Mouse (Mus musculus): ENCODE data around the gene Casz1. TPM values are rescaled to one million over a fixed set of nuclear protein-coding genes. Genes with fewer than 3 reads are reported as not detected.

Gene Casz1
- polyA plus RNA-seq, 1 experiment from 2014 or later: 4.9 TPM

DNA sequence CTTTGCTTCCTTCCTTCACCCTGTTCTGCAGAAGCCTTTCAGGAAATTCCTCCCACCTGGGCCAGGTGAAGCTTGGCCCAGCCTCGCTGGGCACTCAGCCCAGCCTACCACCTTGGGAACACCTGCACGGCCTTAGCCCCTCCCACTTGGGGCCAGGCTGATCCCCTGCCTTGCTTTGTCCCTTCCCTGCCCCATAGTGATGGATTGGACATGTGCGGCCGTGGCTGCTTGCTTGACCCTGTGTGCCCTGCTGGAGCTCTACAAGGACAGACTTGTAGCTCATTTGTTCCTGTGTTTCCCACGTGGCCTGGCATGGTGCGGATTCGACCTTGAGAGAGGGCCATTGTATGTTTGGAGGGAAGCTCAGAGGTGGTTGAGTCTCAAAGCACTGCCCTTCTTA lies 54.0 kb downstream of the Casz1 start:
- Histone ChIP-seq H3K4me1 (ENCODE audit: control insufficient read depth, insufficient read depth, low read length) (peaks cover 22% of the 10 kb centered on the region), H3K4me2 (ENCODE audit: low read depth) (no peak overlapping the region), H3K36me3 (ENCODE audit: control insufficient read depth, insufficient read depth, low read length) (no peaks in the 10 kb centered on the region), H3K4me3 (ENCODE audit: low read depth, low read length) (no peak overlapping the region), H3K27me3 (ENCODE audit: control insufficient read depth, insufficient read depth, low read length) (peaks cover 52% of the 10 kb centered on the region), H3K9me3 (ENCODE audit: control insufficient read depth, low read length) (no peaks in the 10 kb centered on the region), H3K9ac (ENCODE audit: low read length) (no peak overlapping the region), H3K27ac (ENCODE audit: low read depth, low read length) (no peak overlapping the region)
- ATAC-seq (ENCODE audit: insufficient read depth, low FRiP score, low TSS enrichment) (no peak), DNase-seq (ENCODE audit: low spot score) (no peak)
- 38% methylated on average over 7 of the region's 7 CpGs for WGBS

DNA sequence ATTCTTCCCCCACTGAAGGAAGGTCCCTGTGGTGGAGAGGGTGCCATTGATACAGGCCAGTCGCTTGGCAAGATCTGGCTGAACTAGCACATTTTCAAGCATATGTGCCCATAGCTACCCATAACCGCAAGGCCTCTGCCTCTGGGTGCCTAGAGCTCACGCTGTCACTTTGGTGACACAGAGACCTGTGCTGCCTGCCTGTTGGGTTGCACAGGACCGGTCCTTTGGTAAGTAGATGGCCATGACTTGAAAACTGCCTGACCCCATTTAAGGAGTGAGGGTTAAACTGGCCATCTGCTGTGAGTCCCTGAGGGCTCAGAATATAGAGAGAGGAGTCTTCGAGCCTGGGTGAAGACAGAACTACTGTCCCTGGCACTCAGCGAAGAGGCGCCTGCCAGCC lies 55.2 kb downstream of the Casz1 start:
- 37% methylated on average over 7 of the region's 7 CpGs for WGBS
- H3K36me3 ChIP-seq (ENCODE audit: control insufficient read depth, insufficient read depth, low read length): no peaks in the 10 kb centered on the region
- peaks cover 54% of the 10 kb centered on the region for H3K27me3 ChIP-seq (ENCODE audit: control insufficient read depth, insufficient read depth, low read length)
- H3K4me3 ChIP-seq (ENCODE audit: low read depth, low read length): no peak overlapping the region
- DNase-seq (ENCODE audit: low spot score) (no peak), ATAC-seq (ENCODE audit: insufficient read depth, low FRiP score, low TSS enrichment) (peak; percentile 43; the same call in 1 of the 2 replicates)
- H3K4me1 ChIP-seq (ENCODE audit: control insufficient read depth, insufficient read depth, low read length): peaks cover 22% of the 10 kb centered on the region
- no peaks in the 10 kb centered on the region for H3K9me3 ChIP-seq (ENCODE audit: control insufficient read depth, low read length)
- H3K27ac ChIP-seq (ENCODE audit: low read depth, low read length): no peak overlapping the region
- H3K4me2 ChIP-seq (ENCODE audit: low read depth): peak overlapping the region; percentile 39
- no peak overlapping the region for H3K9ac ChIP-seq (ENCODE audit: low read length)

DNA sequence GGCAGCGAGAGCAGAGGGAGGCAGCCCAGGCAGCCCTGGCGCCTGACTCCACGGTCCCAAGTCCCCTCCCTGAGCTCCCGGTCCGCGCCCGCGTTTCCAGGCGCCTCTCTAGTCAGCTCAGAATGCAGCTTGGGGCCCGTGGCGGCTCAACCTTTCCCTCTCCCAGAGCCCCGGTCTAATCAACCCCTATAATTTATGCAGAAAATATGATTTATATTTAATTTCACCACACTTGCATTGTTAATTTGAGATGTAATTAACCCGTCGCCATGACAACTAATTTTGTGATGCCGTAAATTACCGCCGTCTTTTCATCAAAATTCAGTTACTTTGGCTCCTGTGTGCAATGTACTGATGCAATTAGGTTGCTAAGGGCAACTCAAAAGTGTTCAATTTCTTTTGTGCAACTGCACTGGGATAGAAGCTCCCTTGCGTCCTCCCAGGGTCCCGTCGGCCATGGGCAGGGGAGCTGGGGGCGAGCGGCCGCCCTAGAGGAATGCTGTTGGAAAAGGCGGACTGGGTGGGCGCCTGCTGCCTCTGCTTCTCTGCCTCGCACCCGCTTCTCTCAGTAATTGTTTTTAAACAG lies 55.8 kb downstream of the Casz1 start:
- H3K27me3 ChIP-seq (ENCODE audit: control insufficient read depth, insufficient read depth, low read length): peaks cover 54% of the 10 kb centered on the region
- peak overlapping the region; percentile 39 for H3K4me2 ChIP-seq (ENCODE audit: low read depth)
- H3K4me3 ChIP-seq (ENCODE audit: low read depth, low read length): peak overlapping the region; percentile 18; the same call in 1 of the 2 replicates
- no peak overlapping the region for H3K9ac ChIP-seq (ENCODE audit: low read length)
- under 1% methylated on average over 27 of the region's 27 CpGs for WGBS
- ATAC-seq (ENCODE audit: insufficient read depth, low FRiP score, low TSS enrichment) (peak; percentile 71), DNase-seq (ENCODE audit: low spot score) (peak; percentile 79)
- no peaks in the 10 kb centered on the region for H3K36me3 ChIP-seq (ENCODE audit: control insufficient read depth, insufficient read depth, low read length)
- H3K4me1 ChIP-seq (ENCODE audit: control insufficient read depth, insufficient read depth, low read length): peaks cover 22% of the 10 kb centered on the region
- no peaks in the 10 kb centered on the region for H3K9me3 ChIP-seq (ENCODE audit: control insufficient read depth, low read length)
- no peak overlapping the region; the same call in 1 of the 2 replicates for H3K27ac ChIP-seq (ENCODE audit: low read depth, low read length)

DNA sequence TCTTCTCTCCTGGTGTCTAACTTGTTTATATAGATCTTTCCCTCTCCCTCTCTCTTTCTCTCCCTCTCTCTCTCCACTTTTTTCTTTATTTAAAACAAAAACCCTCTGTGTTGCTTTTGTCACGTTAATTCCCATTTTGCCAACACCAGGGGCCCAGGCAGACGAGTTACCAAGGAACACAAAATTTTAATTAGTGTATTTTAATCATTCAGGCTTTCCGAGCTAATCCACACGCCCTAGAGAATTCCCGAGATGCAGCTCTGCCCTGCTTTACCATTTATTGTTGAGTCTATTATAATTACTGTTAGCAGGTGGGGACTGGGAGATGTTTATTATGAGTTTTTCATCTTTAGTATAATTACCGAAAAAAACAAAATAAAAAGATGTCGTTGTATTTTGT lies 56.4 kb downstream of the Casz1 start:
- no peak for ATAC-seq (ENCODE audit: insufficient read depth, low FRiP score, low TSS enrichment)
- peaks cover 21% of the 10 kb centered on the region for H3K4me1 ChIP-seq (ENCODE audit: control insufficient read depth, insufficient read depth, low read length)
- no peak overlapping the region for H3K9ac ChIP-seq (ENCODE audit: low read length)
- H3K9me3 ChIP-seq (ENCODE audit: control insufficient read depth, low read length): no peaks in the 10 kb centered on the region
- peaks cover 54% of the 10 kb centered on the region for H3K27me3 ChIP-seq (ENCODE audit: control insufficient read depth, insufficient read depth, low read length)
- H3K4me2 ChIP-seq (ENCODE audit: low read depth): peak overlapping the region; percentile 39
- WGBS: 38% methylated on average over 7 of the region's 7 CpGs
- peak overlapping the region; percentile 18; the same call in 1 of the 2 replicates for H3K4me3 ChIP-seq (ENCODE audit: low read depth, low read length)
- DNase-seq (ENCODE audit: low spot score): no peak
- H3K36me3 ChIP-seq (ENCODE audit: control insufficient read depth, insufficient read depth, low read length): no peaks in the 10 kb centered on the region
- no peak overlapping the region; the same call in 1 of the 2 replicates for H3K27ac ChIP-seq (ENCODE audit: low read depth, low read length)

DNA sequence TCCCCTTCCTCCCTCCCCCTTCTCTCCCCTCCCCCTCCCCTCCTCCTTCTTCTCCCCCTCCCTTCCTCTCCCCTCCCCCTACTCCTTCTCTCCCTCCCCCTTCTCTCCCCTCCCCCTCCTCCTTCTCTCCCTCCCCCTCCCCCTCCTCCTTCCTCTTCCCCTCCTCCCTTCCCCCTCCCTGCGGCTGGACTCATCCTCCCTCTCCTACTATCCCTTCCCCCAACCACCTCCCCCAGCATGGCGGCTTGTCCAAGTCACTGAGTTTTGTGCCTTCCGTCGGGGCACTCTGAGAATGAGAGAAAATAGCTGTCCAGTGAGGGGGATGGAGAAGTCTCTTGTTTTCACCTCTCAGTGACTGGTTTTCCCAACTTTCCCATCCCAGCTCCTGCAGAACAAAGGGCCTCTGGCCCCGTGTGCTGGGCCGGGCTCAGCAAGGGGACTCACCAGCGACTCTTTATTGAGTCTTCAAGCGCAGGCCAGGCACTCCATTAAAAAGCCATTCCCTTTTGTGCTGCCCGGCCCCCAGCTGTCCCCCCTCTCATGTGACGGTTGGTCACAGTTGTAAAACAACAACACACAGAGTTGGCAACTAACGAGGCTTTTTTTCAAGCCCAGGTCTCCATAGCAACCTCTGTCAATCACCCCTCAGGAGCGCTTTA lies 62.7 kb downstream of the Casz1 start:
- peak; percentile 94 for ATAC-seq (ENCODE audit: insufficient read depth, low FRiP score, low TSS enrichment)

DNA sequence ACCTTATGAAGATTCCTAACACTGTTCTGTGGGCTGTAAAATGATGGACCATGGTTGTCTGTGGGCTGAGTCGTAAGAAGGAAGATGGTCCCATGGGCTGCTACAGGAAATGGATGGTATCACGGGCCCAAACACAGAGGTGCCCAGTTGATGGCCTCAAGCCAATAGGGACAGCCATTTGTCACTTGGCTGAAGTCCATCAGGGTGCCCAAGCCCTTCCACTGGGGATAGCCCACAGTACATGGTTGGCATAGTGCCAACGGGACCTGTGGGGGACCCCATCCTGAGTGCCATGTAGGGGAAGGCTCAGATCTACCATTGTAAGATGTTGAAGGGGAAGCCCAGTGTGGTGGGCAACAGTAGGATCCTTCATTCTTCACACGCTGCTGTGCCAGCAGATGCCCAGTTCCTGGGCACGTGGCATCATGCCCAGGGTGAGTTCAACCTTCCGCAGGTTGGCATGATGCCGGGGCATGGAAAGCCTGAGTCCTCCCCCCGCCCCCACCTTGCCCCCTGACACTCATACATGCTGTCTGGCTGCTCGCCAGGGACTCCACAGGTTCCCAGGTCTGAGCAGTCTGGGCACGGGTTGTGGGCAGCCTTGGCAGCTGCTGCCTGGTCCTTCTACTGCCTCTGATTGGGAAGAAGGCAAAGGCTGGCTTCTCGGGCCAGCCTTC lies 63.6 kb downstream of the Casz1 start:
- WGBS: 80% methylated on average over 11 of the region's 11 CpGs
- Histone ChIP-seq H3K4me1 (ENCODE audit: control insufficient read depth, insufficient read depth, low read length) (peaks cover 16% of the 10 kb centered on the region), H3K4me3 (ENCODE audit: low read depth, low read length) (no peak overlapping the region), H3K36me3 (ENCODE audit: control insufficient read depth, insufficient read depth, low read length) (no peaks in the 10 kb centered on the region), H3K27me3 (ENCODE audit: control insufficient read depth, insufficient read depth, low read length) (peaks cover 57% of the 10 kb centered on the region), H3K27ac (ENCODE audit: low read depth, low read length) (no peak overlapping the region), H3K9ac (ENCODE audit: low read length) (no peak overlapping the region), H3K9me3 (ENCODE audit: control insufficient read depth, low read length) (no peaks in the 10 kb centered on the region), H3K4me2 (ENCODE audit: low read depth) (no peak overlapping the region)
- DNase-seq (ENCODE audit: low spot score): no peak
- ATAC-seq (ENCODE audit: insufficient read depth, low FRiP score, low TSS enrichment): peak; percentile 38

More for the DNA sequence above, 62.7 kb downstream of the Casz1 start:
- H3K27ac ChIP-seq (ENCODE audit: low read depth, low read length): peak overlapping the region; percentile 58; the same call in 1 of the 2 replicates
- H3K4me3 ChIP-seq (ENCODE audit: low read depth, low read length): no peak overlapping the region
- no peaks in the 10 kb centered on the region for H3K36me3 ChIP-seq (ENCODE audit: control insufficient read depth, insufficient read depth, low read length)
- H3K4me2 ChIP-seq (ENCODE audit: low read depth): no peak overlapping the region
- peak; percentile 86 for DNase-seq (ENCODE audit: low spot score)
- under 1% methylated on average over 11 of the region's 12 CpGs for WGBS
- 0 out of 2 replicates have a peak overlapping the region, but pooled peaks have one; percentile 5 for H3K9ac ChIP-seq (ENCODE audit: low read length)
- no peaks in the 10 kb centered on the region for H3K9me3 ChIP-seq (ENCODE audit: control insufficient read depth, low read length)
- H3K4me1 ChIP-seq (ENCODE audit: control insufficient read depth, insufficient read depth, low read length): peaks cover 10% of the 10 kb centered on the region
- H3K27me3 ChIP-seq (ENCODE audit: control insufficient read depth, insufficient read depth, low read length): peaks cover 56% of the 10 kb centered on the region

DNA sequence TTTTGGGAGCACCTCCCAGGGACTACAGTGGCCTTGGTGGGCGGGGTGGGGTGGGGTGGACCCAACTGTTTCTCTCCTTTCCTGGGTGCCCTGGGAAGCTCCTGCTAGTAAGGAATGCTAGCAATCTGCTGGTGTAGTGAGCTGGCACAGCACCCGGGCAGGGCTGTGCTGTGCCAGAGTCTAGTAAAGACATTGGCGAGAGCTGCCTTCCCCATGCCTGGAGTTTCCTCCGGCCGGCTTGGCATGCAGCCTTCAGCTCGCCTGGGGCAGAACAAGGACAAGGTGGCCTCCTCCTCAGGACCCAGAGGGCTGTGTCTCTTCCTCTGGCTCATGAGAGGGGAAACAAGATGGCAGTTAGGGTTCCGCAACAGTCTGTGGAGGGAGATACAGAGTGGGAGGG lies 65.3 kb downstream of the Casz1 start:
- H3K27me3 ChIP-seq (ENCODE audit: control insufficient read depth, insufficient read depth, low read length): peaks cover 67% of the 10 kb centered on the region
- no peaks in the 10 kb centered on the region for H3K36me3 ChIP-seq (ENCODE audit: control insufficient read depth, insufficient read depth, low read length)
- peaks cover 16% of the 10 kb centered on the region for H3K4me1 ChIP-seq (ENCODE audit: control insufficient read depth, insufficient read depth, low read length)
- no peaks in the 10 kb centered on the region for H3K9me3 ChIP-seq (ENCODE audit: control insufficient read depth, low read length)
- WGBS: 94% methylated on average over 7 of the region's 7 CpGs
- no peak overlapping the region for H3K9ac ChIP-seq (ENCODE audit: low read length)
- H3K4me3 ChIP-seq (ENCODE audit: low read depth, low read length): no peak overlapping the region
- no peak for ATAC-seq (ENCODE audit: insufficient read depth, low FRiP score, low TSS enrichment)
- DNase-seq (ENCODE audit: low spot score): no peak
- H3K27ac ChIP-seq (ENCODE audit: low read depth, low read length): no peak overlapping the region
- H3K4me2 ChIP-seq (ENCODE audit: low read depth): no peak overlapping the region

DNA sequence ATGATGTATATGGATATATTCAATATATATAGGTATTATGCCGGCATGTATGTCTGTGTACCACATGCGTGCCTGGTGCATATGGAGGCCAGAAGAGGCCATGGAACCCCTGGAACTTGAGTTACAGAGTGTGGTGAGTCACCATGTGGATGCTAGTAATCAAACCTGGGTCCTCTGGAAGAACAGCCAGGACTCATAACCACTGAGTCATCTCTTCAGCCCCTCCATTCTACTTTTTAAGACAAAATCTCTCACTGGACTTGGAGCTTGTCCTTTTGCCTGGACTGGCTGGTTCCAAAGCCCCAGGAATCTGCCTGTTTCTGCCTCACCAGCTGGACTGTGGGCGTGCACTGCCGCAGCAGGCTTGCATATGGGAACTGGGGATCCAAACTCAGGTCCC lies 66.3 kb downstream of the Casz1 start:
- Histone ChIP-seq H3K27ac (ENCODE audit: low read depth, low read length) (no peak overlapping the region), H3K27me3 (ENCODE audit: control insufficient read depth, insufficient read depth, low read length) (peaks cover 69% of the 10 kb centered on the region), H3K4me2 (ENCODE audit: low read depth) (no peak overlapping the region), H3K4me1 (ENCODE audit: control insufficient read depth, insufficient read depth, low read length) (peaks cover 16% of the 10 kb centered on the region), H3K36me3 (ENCODE audit: control insufficient read depth, insufficient read depth, low read length) (no peaks in the 10 kb centered on the region), H3K9ac (ENCODE audit: low read length) (no peak overlapping the region), H3K9me3 (ENCODE audit: control insufficient read depth, low read length) (no peaks in the 10 kb centered on the region), H3K4me3 (ENCODE audit: low read depth, low read length) (no peak overlapping the region)
- ATAC-seq (ENCODE audit: insufficient read depth, low FRiP score, low TSS enrichment): no peak
- 86% methylated on average over 4 of the region's 4 CpGs for WGBS
- no peak for DNase-seq (ENCODE audit: low spot score)
